Mouse (Mus musculus) frontal cortex, postnatal 36 days (tissue): Measurements from ENCODE around the gene Rala.

Experiments
- DNase-seq, 2 experiments: peaks; one replicate each; pipeline ENCODE4 v3.0.0; 2022; ENCODE audit warnings: low spot score in 2 of 2

The Rala gene

GRCm38 (mm10) chr13:17884211-17884610 is 59.8 kb downstream of the Rala start:
- no peak for DNase-seq

GRCm38 (mm10) chr13:17879061-17879460 is 65.0 kb downstream of the Rala start:
- DNase-seq, result no peak

GRCm38 (mm10) chr13:17866741-17867140 is 77.3 kb downstream of the Rala start:
- peak; percentile 15 to 63 for DNase-seq

GRCm38 (mm10) chr13:17860536-17860935 is 83.5 kb downstream of the Rala start:
- no peak for DNase-seq

- DNase-seq, result peak; percentile 38 to 64
Observed at GRCm38 (mm10) chr13:17859365-17860033, 84.5 kb downstream of the Rala start.

- no peak for DNase-seq
Observed at GRCm38 (mm10) chr13:17857046-17857445, 87.0 kb downstream of the Rala start.

- DNase-seq, result no peak
Observed at GRCm38 (mm10) chr13:17855492-17856138, 88.4 kb downstream of the Rala start.

- DNase-seq, result no peak
Observed at GRCm38 (mm10) chr13:17854755-17855154, 89.3 kb downstream of the Rala start.

GRCm38 (mm10) chr13:17843336-17843735 is 100.7 kb downstream of the Rala start:
- no peak for DNase-seq

GRCm38 (mm10) chr13:17842756-17843155 is 101.3 kb downstream of the Rala start:
- DNase-seq, result no peak

GRCm38 (mm10) chr13:17839137-17839536 is 104.9 kb downstream of the Rala start:
- peak; percentile 26 to 28 for DNase-seq

GRCm38 (mm10) chr13:17838484-17838851 is 105.6 kb downstream of the Rala start:
- DNase-seq, result peak in 1 of 2 experiments; percentile 52

- peak; percentile 38 to 39 for DNase-seq
Observed at GRCm38 (mm10) chr13:17837610-17838483, 106.2 kb downstream of the Rala start.

- no peak for DNase-seq
Observed at GRCm38 (mm10) chr13:17836808-17837207, 107.2 kb downstream of the Rala start.

GRCm38 (mm10) chr13:17832940-17833339 is 111.1 kb downstream of the Rala start:
- DNase-seq, result no peak
